ENCODE assay signal across 9 mouse cellular contexts in genomic region chr11:116725031-116725948, GRCm38 (mm10). TPM values are rescaled to one million over a fixed set of nuclear protein-coding genes. Genes with fewer than 3 reads are reported as not detected.
DNase-seq lines count a peak whose midpoint lies in the region; ATAC-seq and TF ChIP-seq lines count a peak whose summit lies in the region.
"Had no signal": no experiment of that assay in that cellular context is flagged by ENCODE, and none has a peak within 500 bp of the region (broad histone marks: within the 10 kb centered on the region; RNA-seq: fewer than 3 reads in every experiment).

No protein-coding gene starts in this region.

- H3K27ac ChIP-seq in forebrain, embryonic 12.5 days: no peak overlapping the region; the same call in 1 of the 2 replicates

- TF ChIP-seq POLR2A in brain, embryonic 14.5 days (IDR thresholded peaks at IDR 0.05; ENCODE audit: borderline replicate concordance, extremely low read depth, insufficient read depth, insufficient read length, poor library complexity, severe bottlenecking): no peak

- peaks cover 12% of the 10 kb centered on the region for H3K4me1 ChIP-seq in forebrain, embryonic 12.5 days

- H3K27me3 ChIP-seq in forebrain, embryonic 12.5 days: no peaks in the 10 kb centered on the region

- H3K9me3 ChIP-seq in forebrain, embryonic 12.5 days: no peaks in the 10 kb centered on the region

- H3K36me3 ChIP-seq in forebrain, embryonic 12.5 days (replicated peaks): no peaks in the 10 kb centered on the region

- H3K4me2 ChIP-seq in forebrain, embryonic 12.5 days: peak overlapping the region; percentile 37

- peak; percentile 53 for ATAC-seq in forebrain, embryonic 12.5 days (ENCODE audit: low FRiP score)
- ATAC-seq in megakaryocyte, adult 5-6 weeks (ENCODE audit: poor library complexity, severe bottlenecking): no peak

- 52% methylated on average over 27 of the region's 27 CpGs for WGBS in forebrain, embryonic 12.5 days

- peak overlapping the region; percentile 4; the same call in 1 of the 2 replicates for H3K4me3 ChIP-seq in forebrain, embryonic 12.5 days (replicated peaks)

- H3K9ac ChIP-seq in forebrain, embryonic 12.5 days: no peak overlapping the region

- DNase-seq in kidney, postnatal 4 days: peak; percentile 34 to 60
- DNase-seq in kidney, postnatal 25 days: no peak
- DNase-seq in brain, embryonic 14.5 days (ENCODE audit: low read depth): peak; percentile 87
- peak; percentile 30 for DNase-seq in neural tube, embryonic 10.5 days (ENCODE audit: extremely low spot score, low spot score)
- no peak for DNase-seq in urinary bladder, postnatal 4 days (ENCODE audit: low spot score in 2 of 2)
- no peak for DNase-seq in kidney, postnatal 14 days

- TF ChIP-seq CTCF in brain, embryonic 14.5 days (IDR thresholded peaks at IDR 0.05; ENCODE audit: borderline replicate concordance, extremely low read depth, insufficient read depth, insufficient read length): no peak

RNA-seq across cellular contexts. Expression of gene St6galnac1, which starts 50.0 kb away (rescaled TPM):
- polyA plus RNA-seq in brain, embryonic 14.5 days (2012; rRNA removed): not detected in 2 replicates
- not detected in 2 replicates for polyA plus RNA-seq in forebrain, embryonic 12.5 days (2016; fragmentation: Nextera tagmentation; extraction: Ambion mirVana)
- not detected in 2 replicates for total RNA-seq in megakaryocyte, adult 5-6 weeks (2015)
- not detected in 2 replicates for total RNA-seq in megakaryocyte, adult 5-6 weeks (2017)
- total RNA-seq: left cerebral cortex, adult 8-10 months had no signal

Comparison
In these comparisons a context has a peak if more than half of its experiments do, and no peak if none do; other contexts are left out.
1. DNase-seq: peak in kidney, postnatal 4 days (2 of 2), brain, embryonic 14.5 days (single experiment) and neural tube, embryonic 10.5 days (single experiment); none in kidney, postnatal 25 days (0 of 2), urinary bladder, postnatal 4 days (0 of 2) and kidney, postnatal 14 days (single experiment).